Mouse (Mus musculus): ENCODE results near the gene Gm20388. TPM values are rescaled to one million over a fixed set of nuclear protein-coding genes. Genes with fewer than 3 reads are reported as not detected.
A peak's percentile ranks its signal among the peaks of the same experiment; 100 is the strongest.

The Gm20388 gene
- polyA plus RNA-seq, 1 experiment from 2014 or later, result not detected

DNA sequence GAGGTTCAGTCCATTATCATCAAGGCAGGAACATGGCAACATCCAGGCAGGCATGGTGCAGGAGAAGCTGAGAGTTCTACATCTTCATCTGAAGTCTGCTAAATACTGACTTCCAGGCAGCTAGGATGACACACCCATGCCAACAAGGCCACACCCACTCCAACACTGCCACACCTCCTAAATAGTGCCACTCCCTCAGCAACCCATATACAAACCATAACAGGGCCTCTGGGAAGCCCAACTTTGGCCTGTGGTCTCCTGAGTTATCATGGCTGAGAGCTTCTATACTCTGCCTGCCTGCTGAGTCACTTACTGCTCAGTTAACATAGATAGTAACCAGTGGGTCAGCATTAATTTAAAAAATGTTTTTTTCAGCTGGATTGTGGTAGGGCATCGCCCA lies 37.5 kb upstream of the Gm20388 start:
- ATAC-seq (ENCODE audit: low FRiP score, low TSS enrichment), result 0 out of 2 replicates have a peak, but pooled peaks have one; percentile 48
- no peaks in the 10 kb centered on the region for H3K27me3 ChIP-seq (ENCODE audit: control insufficient read depth, insufficient read depth, low read length)
- H3K27ac ChIP-seq (replicated peaks), result no peak overlapping the region
- no peaks in the 10 kb centered on the region for H3K9me3 ChIP-seq (ENCODE audit: control insufficient read depth, low read length)
- H3K4me3 ChIP-seq (ENCODE audit: low read depth, low read length), result no peak overlapping the region
- TF ChIP-seq EP300 (optimal IDR thresholded peaks at IDR 0.05) (no peak), CTCF (IDR thresholded peaks at IDR 0.05; ENCODE audit: low read depth) (no peak)
- WGBS, result 97% methylated on average over 1 of the region's 1 CpGs
- peak; percentile 27 for DNase-seq (ENCODE audit: low spot score)
- H3K4me2 ChIP-seq (replicated peaks; ENCODE audit: low read depth), result no peak overlapping the region
- peaks cover 16% of the 10 kb centered on the region for H3K36me3 ChIP-seq (ENCODE audit: control insufficient read depth, insufficient read depth, low read length)
- no peak overlapping the region for H3K9ac ChIP-seq (ENCODE audit: low read length)
- no peaks in the 10 kb centered on the region for H3K4me1 ChIP-seq (replicated peaks; ENCODE audit: control insufficient read depth, insufficient read depth)

DNA sequence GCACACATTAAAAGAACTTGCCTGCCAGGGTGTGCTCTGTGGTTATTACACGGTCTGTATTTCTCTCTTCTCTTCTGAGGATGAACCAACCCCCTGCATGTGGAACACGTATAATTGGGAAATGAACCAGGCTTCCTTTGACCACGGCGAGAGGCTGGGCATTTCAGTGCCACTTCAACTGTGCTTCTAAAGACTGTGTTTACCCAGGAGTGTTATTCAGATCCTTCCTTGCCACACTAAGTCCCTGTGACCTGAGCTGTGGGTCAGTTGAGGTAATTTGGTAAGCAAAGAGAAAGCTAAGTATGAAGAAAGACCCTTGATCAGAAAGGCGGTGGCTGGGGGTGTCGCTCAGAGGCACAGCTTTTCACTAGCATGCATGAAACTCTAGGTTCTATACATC lies 29.3 kb upstream of the Gm20388 start:
- Histone ChIP-seq H3K36me3 (ENCODE audit: control insufficient read depth, insufficient read depth, low read length) (no peaks in the 10 kb centered on the region), H3K4me2 (replicated peaks; ENCODE audit: low read depth) (no peak overlapping the region), H3K4me1 (replicated peaks; ENCODE audit: control insufficient read depth, insufficient read depth) (no peaks in the 10 kb centered on the region; the same call in 1 of the 2 replicates), H3K4me3 (ENCODE audit: low read depth, low read length) (no peak overlapping the region), H3K9me3 (ENCODE audit: control insufficient read depth, low read length) (no peaks in the 10 kb centered on the region), H3K9ac (ENCODE audit: low read length) (no peak overlapping the region), H3K27ac (replicated peaks) (no peak overlapping the region), H3K27me3 (ENCODE audit: control insufficient read depth, insufficient read depth, low read length) (no peaks in the 10 kb centered on the region)
- DNase-seq (ENCODE audit: low spot score), result no peak
- ATAC-seq (ENCODE audit: low FRiP score, low TSS enrichment), result no peak
- TF ChIP-seq CTCF (IDR thresholded peaks at IDR 0.05; ENCODE audit: low read depth), result no peak
- TF ChIP-seq EP300 (optimal IDR thresholded peaks at IDR 0.05), result no peak
- WGBS, result 61% methylated on average over 6 of the region's 6 CpGs

DNA sequence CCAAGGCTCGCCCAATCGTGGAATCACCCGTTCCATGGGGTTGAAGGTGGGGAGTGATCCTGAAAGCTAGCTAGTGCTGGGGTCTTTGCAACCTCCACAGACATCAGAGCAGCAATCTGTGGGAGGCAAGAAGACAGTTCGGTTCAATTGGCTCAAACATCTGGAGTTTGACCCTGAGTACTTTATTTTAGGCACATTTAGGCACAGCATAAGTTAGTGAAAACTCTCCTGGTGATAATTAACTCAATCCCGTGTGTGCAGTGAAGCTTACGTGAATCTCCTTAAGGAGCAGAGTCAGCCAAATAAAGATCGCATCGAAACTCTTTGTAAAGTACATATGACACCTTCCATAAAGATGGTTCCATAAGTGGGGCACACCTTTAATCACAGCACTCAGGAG lies 28.7 kb upstream of the Gm20388 start:
- Histone ChIP-seq H3K36me3 (ENCODE audit: control insufficient read depth, insufficient read depth, low read length) (no peaks in the 10 kb centered on the region), H3K27me3 (ENCODE audit: control insufficient read depth, insufficient read depth, low read length) (no peaks in the 10 kb centered on the region), H3K27ac (replicated peaks) (no peak overlapping the region), H3K4me2 (replicated peaks; ENCODE audit: low read depth) (no peak overlapping the region), H3K9ac (ENCODE audit: low read length) (no peak overlapping the region), H3K9me3 (ENCODE audit: control insufficient read depth, low read length) (no peaks in the 10 kb centered on the region), H3K4me3 (ENCODE audit: low read depth, low read length) (no peak overlapping the region), H3K4me1 (replicated peaks; ENCODE audit: control insufficient read depth, insufficient read depth) (no peaks in the 10 kb centered on the region; the same call in 1 of the 2 replicates)
- no peak for ATAC-seq (ENCODE audit: low FRiP score, low TSS enrichment)
- no peak for DNase-seq (ENCODE audit: low spot score)
- TF ChIP-seq EP300 (optimal IDR thresholded peaks at IDR 0.05), result no peak
- no peak for TF ChIP-seq CTCF (IDR thresholded peaks at IDR 0.05; ENCODE audit: low read depth)
- 85% methylated on average over 8 of the region's 8 CpGs for WGBS

DNA sequence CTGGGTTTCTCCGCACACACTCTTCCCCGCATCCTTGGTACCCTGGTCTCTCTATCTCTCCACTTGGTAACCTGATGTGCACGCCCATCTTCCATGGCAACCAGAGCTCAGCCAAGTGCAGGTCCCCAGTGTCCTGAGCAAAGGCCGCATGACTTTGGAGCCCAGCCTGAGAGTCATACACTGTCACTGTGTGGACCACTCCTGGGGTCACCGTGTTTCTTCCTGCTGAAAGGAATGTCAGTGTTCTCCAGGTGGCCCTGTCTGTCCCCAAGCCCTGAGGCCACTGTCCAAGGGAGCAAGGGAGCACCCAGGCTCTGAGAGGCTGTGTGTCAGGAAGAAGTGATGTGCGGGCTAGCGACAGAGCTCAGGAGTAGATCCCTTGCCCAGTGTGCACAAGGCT lies 27.4 kb upstream of the Gm20388 start:
- WGBS, result 94% methylated on average over 7 of the region's 7 CpGs
- no peak for DNase-seq (ENCODE audit: low spot score)

DNA sequence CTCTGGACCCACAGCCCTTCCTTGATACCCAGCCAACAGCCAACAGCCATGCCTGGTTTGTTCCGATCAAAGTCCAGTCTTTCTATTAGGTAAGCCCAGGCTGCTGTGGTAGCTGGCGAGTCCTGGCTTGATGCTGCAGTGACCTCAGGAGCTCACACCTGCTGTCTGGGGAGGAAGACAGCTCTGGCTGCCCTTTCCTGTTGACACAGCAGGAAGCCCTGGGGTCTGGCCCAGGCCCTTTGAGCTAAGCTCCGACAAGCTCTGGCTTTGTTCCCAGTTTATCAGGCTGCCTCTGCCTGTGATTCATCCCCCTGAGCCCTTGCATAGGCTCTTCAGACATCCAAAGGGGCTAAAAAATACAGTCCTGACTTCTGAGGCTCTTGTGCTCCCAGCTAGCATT lies 25.0 kb upstream of the Gm20388 start:
- WGBS, result 18% methylated on average over 3 of the region's 3 CpGs
- no peak overlapping the region for H3K4me3 ChIP-seq (ENCODE audit: low read depth, low read length)
- peak; percentile 89 for ATAC-seq (ENCODE audit: low FRiP score, low TSS enrichment)
- no peak overlapping the region for H3K4me2 ChIP-seq (replicated peaks; ENCODE audit: low read depth)
- H3K4me1 ChIP-seq (replicated peaks; ENCODE audit: control insufficient read depth, insufficient read depth), result no peaks in the 10 kb centered on the region; the same call in 1 of the 2 replicates
- TF ChIP-seq EP300 (optimal IDR thresholded peaks at IDR 0.05), result no peak
- TF ChIP-seq CTCF (IDR thresholded peaks at IDR 0.05; ENCODE audit: low read depth), result no peak
- no peaks in the 10 kb centered on the region for H3K27me3 ChIP-seq (ENCODE audit: control insufficient read depth, insufficient read depth, low read length)
- DNase-seq (ENCODE audit: low spot score), result peak; percentile 74
- H3K9me3 ChIP-seq (ENCODE audit: control insufficient read depth, low read length), result no peaks in the 10 kb centered on the region
- peak overlapping the region; percentile 58; the same call in 1 of the 2 replicates for H3K27ac ChIP-seq (replicated peaks)
- H3K36me3 ChIP-seq (ENCODE audit: control insufficient read depth, insufficient read depth, low read length), result no peaks in the 10 kb centered on the region
- H3K9ac ChIP-seq (ENCODE audit: low read length), result no peak overlapping the region

More for the DNA sequence above, 27.4 kb upstream of the Gm20388 start:
- Histone ChIP-seq H3K36me3 (ENCODE audit: control insufficient read depth, insufficient read depth, low read length) (no peaks in the 10 kb centered on the region), H3K4me2 (replicated peaks; ENCODE audit: low read depth) (no peak overlapping the region), H3K4me3 (ENCODE audit: low read depth, low read length) (no peak overlapping the region), H3K4me1 (replicated peaks; ENCODE audit: control insufficient read depth, insufficient read depth) (no peaks in the 10 kb centered on the region; the same call in 1 of the 2 replicates), H3K27ac (replicated peaks) (no peak overlapping the region), H3K9ac (ENCODE audit: low read length) (no peak overlapping the region), H3K27me3 (ENCODE audit: control insufficient read depth, insufficient read depth, low read length) (no peaks in the 10 kb centered on the region), H3K9me3 (ENCODE audit: control insufficient read depth, low read length) (no peaks in the 10 kb centered on the region)
- TF ChIP-seq EP300 (optimal IDR thresholded peaks at IDR 0.05) (no peak), CTCF (IDR thresholded peaks at IDR 0.05; ENCODE audit: low read depth) (no peak)
- ATAC-seq (ENCODE audit: low FRiP score, low TSS enrichment), result no peak

DNA sequence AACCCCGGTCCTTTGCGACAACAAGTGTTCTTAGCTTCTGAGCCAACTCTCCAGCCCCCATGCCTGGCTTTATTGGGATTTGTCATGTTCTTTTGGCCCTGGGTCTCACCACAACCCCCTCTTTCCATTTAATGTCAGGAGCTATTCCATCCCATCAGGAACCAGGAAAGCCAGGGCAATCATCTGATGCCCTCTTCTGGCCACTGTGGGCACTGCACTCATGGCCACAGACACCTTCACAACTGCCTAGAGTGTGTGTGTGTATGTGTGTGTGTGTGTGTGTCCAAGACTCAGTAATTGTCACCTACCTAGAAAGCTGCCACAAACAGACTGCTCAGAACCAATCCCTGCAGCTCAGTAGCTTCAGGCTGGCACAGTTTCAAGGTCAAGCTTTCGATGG lies 23.5 kb upstream of the Gm20388 start:
- no peak overlapping the region for H3K9ac ChIP-seq (ENCODE audit: low read length)
- no peaks in the 10 kb centered on the region; the same call in 1 of the 2 replicates for H3K4me1 ChIP-seq (replicated peaks; ENCODE audit: control insufficient read depth, insufficient read depth)
- no peak overlapping the region for H3K27ac ChIP-seq (replicated peaks)
- ATAC-seq (ENCODE audit: low FRiP score, low TSS enrichment), result no peak
- WGBS, result 90% methylated on average over 3 of the region's 3 CpGs
- H3K27me3 ChIP-seq (ENCODE audit: control insufficient read depth, insufficient read depth, low read length), result no peaks in the 10 kb centered on the region
- H3K36me3 ChIP-seq (ENCODE audit: control insufficient read depth, insufficient read depth, low read length), result no peaks in the 10 kb centered on the region
- no peak overlapping the region for H3K4me2 ChIP-seq (replicated peaks; ENCODE audit: low read depth)
- no peaks in the 10 kb centered on the region for H3K9me3 ChIP-seq (ENCODE audit: control insufficient read depth, low read length)
- H3K4me3 ChIP-seq (ENCODE audit: low read depth, low read length), result no peak overlapping the region
- TF ChIP-seq EP300 (optimal IDR thresholded peaks at IDR 0.05) (no peak), CTCF (IDR thresholded peaks at IDR 0.05; ENCODE audit: low read depth) (peak; percentile 86)
- peak; percentile 66 for DNase-seq (ENCODE audit: low spot score)
